Mouse (Mus musculus) embryonic facial prominence, embryonic 13.5 days (tissue): ENCODE results near the gene Ccl4. TPM values are rescaled to one million over a fixed set of nuclear protein-coding genes. Genes with fewer than 3 reads are reported as not detected.

Source experiments
- ATAC-seq: fragments of 200-750 bp; cut with Nextera tagmentation; 2 replicates; pipeline ENCODE4 v1.8.0; 2017; ENCODE audit warnings: low read depth; ENCODE audit not compliant: insufficient number of reproducible peaks, insufficient read depth, low FRiP score, low TSS enrichment
- H3K27ac ChIP-seq: fragments of 300-500 bp; sonication (generic); 2 replicates; pipeline ENCODE4 v1.5.1; 2015; ENCODE audit warnings: moderate library complexity, mild to moderate bottlenecking, inconsistent platforms
- H3K27me3 ChIP-seq: fragments of 300-500 bp; sonication (generic); 2 replicates; pipeline ENCODE4 v1.6.1; 2015; ENCODE audit warnings: mild to moderate bottlenecking, inconsistent platforms
- H3K36me3 ChIP-seq: fragments of 300-500 bp; sonication (generic); 2 replicates; pipeline ENCODE4 v1.6.1; 2015; ENCODE audit warnings: mild to moderate bottlenecking, inconsistent platforms
- H3K4me1 ChIP-seq: fragments of 300-500 bp; sonication (generic); 2 replicates; pipeline ENCODE4 v1.6.1; 2015; ENCODE audit warnings: inconsistent platforms
- H3K4me2 ChIP-seq: fragments of 300-500 bp; sonication (generic); 2 replicates; pipeline ENCODE4 v1.6.1; 2015; ENCODE audit warnings: moderate library complexity, mild to moderate bottlenecking, inconsistent platforms
- H3K4me3 ChIP-seq: fragments of 300-500 bp; sonication (generic); 2 replicates; pipeline ENCODE4 v1.5.1; 2015; ENCODE audit warnings: mild to moderate bottlenecking, inconsistent platforms
- H3K9ac ChIP-seq: fragments of 300-500 bp; sonication (generic); 2 replicates; pipeline ENCODE4 v1.6.1; 2015; ENCODE audit warnings: mild to moderate bottlenecking, inconsistent platforms
- H3K9me3 ChIP-seq: fragments of 300-500 bp; sonication (generic); 2 replicates; pipeline ENCODE4 v1.6.1; 2016; ENCODE audit warnings: inconsistent platforms
- WGBS: fragments of 180-500 bp; shearing (Covaris S2); methylation state at CpG from one replicate; pipeline ENCODE4 v1.1.7; 2015; ENCODE audit warnings: mixed read lengths; 5-methylcytosine and 5-hydroxymethylcytosine counted together
- polyA plus RNA-seq: library from polyadenylated mRNA; unstranded; fragments of >200 nt; fragmentation: Nextera tagmentation; extraction: Ambion mirVana; gene quantifications from 2 replicates; pipeline ENCODE4 v1.2.1, GENCODE M21; 2015

Ccl4 gene
- polyA plus RNA-seq, 1 experiment from 2014 or later: 0.45 TPM

DNA sequence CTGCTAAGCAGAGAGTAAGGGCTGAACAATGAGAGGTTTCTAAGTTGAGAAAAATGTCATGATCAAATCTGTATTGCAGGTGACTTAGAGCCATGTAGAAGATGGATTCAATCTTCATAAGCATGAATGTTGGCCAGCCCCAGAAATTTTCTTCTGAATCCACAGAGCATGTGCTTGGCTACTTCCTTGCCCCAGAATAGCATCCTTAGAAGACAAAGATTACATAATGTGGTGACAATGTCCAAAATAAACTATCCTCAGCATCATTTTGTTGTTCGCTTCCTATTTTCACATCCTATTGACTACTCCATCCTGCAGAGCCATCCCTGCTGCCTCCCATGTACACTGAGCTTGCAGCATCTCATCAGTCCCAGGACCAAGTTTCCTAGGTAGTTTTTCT is 13.3 kb downstream of the Ccl4 start:
- ATAC-seq: no peak
- no peaks in the 10 kb centered on the region for H3K4me1 ChIP-seq
- no peak overlapping the region for H3K27ac ChIP-seq
- 90% methylated on average over 1 of the region's 1 CpGs for WGBS
- no peaks in the 10 kb centered on the region for H3K27me3 ChIP-seq
- H3K9me3 ChIP-seq: no peaks in the 10 kb centered on the region
- no peaks in the 10 kb centered on the region for H3K36me3 ChIP-seq
- H3K9ac ChIP-seq: no peak overlapping the region
- no peak overlapping the region for H3K4me2 ChIP-seq
- H3K4me3 ChIP-seq: no peak overlapping the region

DNA sequence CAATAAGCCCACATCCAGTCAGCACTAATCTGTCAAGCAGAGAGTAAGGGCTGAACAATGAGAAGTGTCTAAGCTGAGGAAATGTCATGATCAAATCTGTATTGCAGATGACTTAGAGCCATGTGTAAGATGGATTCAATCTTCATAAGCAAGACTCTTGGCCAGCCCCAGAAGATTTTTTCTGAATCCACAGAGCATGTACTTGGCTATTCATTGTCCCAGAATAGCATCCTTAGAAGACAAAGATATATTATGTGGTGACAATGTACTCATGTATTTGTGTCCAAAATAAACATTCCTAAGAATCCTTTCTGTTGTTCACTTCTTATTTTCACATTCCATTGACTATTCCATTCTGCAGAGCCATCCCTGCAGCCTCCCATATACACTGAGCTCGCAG is 27.5 kb downstream of the Ccl4 start:
- H3K4me2 ChIP-seq: no peak overlapping the region
- no peak overlapping the region for H3K27ac ChIP-seq
- H3K9ac ChIP-seq: no peak overlapping the region
- H3K4me1 ChIP-seq: no peaks in the 10 kb centered on the region
- no peak for ATAC-seq
- no peaks in the 10 kb centered on the region for H3K9me3 ChIP-seq
- no peaks in the 10 kb centered on the region for H3K27me3 ChIP-seq
- WGBS: 79% methylated on average over 1 of the region's 1 CpGs
- H3K36me3 ChIP-seq: no peaks in the 10 kb centered on the region
- no peak overlapping the region for H3K4me3 ChIP-seq

DNA sequence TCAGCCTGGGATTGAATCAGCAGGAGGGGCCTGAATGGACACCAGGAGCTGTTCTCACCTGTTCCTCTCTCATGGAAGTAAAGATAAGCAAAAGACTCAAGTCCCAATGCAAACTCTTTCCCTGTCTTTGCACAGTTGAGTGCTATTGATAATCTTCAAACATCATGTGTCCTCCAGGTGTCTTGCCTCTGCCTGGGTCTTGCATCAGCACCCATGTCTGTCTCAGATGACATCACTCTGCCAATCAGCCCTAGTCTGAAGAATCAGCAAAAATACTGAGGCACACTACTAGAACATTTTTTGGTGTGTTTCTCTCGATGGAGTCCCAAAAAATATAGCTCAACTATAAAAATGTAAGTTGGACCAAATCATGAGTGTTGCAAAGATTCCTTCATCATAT is 29.6 kb downstream of the Ccl4 start:
- no peak overlapping the region for H3K9ac ChIP-seq
- no peak for ATAC-seq
- H3K4me3 ChIP-seq: no peak overlapping the region
- WGBS: 57% methylated on average over 1 of the region's 1 CpGs
- no peaks in the 10 kb centered on the region for H3K4me1 ChIP-seq
- H3K9me3 ChIP-seq: no peaks in the 10 kb centered on the region
- no peaks in the 10 kb centered on the region for H3K36me3 ChIP-seq
- no peak overlapping the region for H3K27ac ChIP-seq
- H3K4me2 ChIP-seq: no peak overlapping the region
- no peaks in the 10 kb centered on the region for H3K27me3 ChIP-seq

DNA sequence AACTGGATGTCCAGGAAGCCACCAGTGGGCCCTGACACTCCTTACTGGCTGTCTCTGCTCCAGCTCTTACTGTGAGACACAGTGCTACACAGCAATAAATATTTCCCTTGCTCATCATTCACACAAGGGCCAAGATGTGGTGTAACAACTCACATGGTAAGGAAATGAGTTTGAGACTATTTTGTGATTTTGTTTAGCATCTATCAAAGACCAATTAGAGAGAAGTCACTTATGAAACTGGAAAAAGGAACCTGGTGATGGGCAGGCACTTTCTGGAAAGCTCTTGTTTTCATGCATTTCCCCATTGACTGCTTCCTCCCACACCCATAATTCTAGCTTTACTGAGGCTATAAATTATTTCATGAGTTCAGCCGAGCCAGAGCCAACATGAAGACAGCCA is 41.3 kb downstream of the Ccl4 start, which contains the start of gene Wfdc17:
Wfdc17 (plus strand) TSS at position 287 of the 400 bp plus-strand sequence.
- Histone ChIP-seq H3K9ac (no peak within 1 kb of the TSS), H3K27me3 (no peaks in the 10 kb centered on the region), H3K4me1 (no peaks in the 10 kb centered on the region), H3K9me3 (no peaks in the 10 kb centered on the region), H3K4me3 (no peak within 1 kb of the TSS), H3K36me3 (no peaks in the 10 kb centered on the region), H3K27ac (no peak within 1 kb of the TSS), H3K4me2 (no peak within 1 kb of the TSS)
- WGBS: 59% methylated on average over 1 of the region's 1 CpGs
- ATAC-seq: no peak

DNA sequence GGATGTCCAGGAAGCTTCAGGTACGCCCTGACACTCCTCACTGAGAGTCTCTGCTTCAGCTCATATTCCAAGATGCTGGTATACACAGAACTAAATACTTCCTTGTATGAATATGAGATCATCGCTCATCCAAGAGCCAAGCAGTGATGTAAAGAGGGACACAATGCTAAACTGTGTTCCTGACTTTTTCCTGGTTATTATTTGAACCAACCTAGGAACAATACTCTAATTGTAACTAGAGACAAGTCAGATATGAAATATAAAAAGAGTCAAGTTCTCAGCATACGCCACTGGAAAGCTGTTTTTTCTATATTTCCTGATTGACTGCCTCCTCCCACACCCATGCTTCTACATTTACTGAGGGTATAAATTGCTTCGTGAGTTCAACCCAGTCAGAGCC is 46.3 kb downstream of the Ccl4 start, which contains the start of gene Wfdc18:
Wfdc18 (plus strand) TSS at position 301 of the 400 bp plus-strand sequence.
- no peak within 1 kb of the TSS for H3K27ac ChIP-seq
- H3K4me2 ChIP-seq: no peak within 1 kb of the TSS
- WGBS: 68% methylated on average over 4 of the region's 4 CpGs
- ATAC-seq: no peak
- H3K36me3 ChIP-seq: no peaks in the 10 kb centered on the region
- H3K27me3 ChIP-seq: no peaks in the 10 kb centered on the region
- no peak within 1 kb of the TSS for H3K4me3 ChIP-seq
- H3K4me1 ChIP-seq: no peaks in the 10 kb centered on the region
- H3K9me3 ChIP-seq: no peaks in the 10 kb centered on the region
- H3K9ac ChIP-seq: no peak within 1 kb of the TSS

DNA sequence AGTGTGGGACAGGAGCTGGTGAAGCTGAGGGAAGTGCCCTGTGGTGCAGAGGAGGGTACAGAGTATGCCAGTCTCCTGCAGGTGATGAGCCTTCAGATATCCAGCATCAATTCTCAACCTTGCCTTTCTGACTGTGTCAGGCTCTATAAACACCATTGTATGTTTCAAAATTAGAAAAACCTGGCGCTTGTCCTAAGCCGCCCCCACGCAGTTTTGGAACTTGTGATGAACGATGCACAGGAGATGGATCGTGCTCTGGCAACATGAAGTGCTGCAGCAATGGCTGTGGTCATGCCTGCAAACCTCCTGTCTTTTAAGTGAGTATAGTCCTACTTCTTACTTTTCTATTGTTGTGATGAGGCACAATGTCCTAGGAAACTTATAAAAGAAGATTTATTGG is 47.3 kb downstream of the Ccl4 start:
- Histone ChIP-seq H3K4me3 (no peak overlapping the region), H3K4me2 (no peak overlapping the region), H3K36me3 (no peaks in the 10 kb centered on the region), H3K9me3 (no peaks in the 10 kb centered on the region), H3K27me3 (no peaks in the 10 kb centered on the region), H3K27ac (no peak overlapping the region), H3K9ac (no peak overlapping the region), H3K4me1 (no peaks in the 10 kb centered on the region)
- WGBS: 89% methylated on average over 5 of the region's 5 CpGs
- no peak for ATAC-seq

DNA sequence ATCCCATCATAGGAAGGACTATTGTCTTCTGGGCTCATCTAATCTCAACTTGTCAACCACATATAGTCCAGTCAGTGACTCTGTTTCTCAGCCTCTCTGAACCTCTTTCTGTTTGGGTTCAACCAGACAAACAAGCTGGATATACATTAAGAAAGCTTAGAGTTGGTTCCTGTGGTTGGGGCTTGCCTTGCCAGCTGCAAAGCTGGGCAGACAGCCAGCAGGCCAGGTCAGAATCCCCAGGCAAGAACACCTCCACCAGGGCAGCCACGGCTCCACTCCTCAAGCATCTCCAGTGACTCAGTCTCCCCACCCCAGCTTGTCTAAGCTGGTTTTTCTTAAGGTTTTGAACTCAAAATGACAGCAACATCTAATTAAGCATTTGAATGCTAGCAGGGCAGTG is 50.3 kb downstream of the Ccl4 start:
- Histone ChIP-seq H3K36me3 (no peaks in the 10 kb centered on the region), H3K4me2 (no peak overlapping the region), H3K27ac (no peak overlapping the region), H3K4me1 (no peaks in the 10 kb centered on the region), H3K4me3 (no peak overlapping the region), H3K9ac (no peak overlapping the region), H3K9me3 (no peaks in the 10 kb centered on the region), H3K27me3 (no peaks in the 10 kb centered on the region)
- 83% methylated on average over 1 of the region's 1 CpGs for WGBS
- ATAC-seq: no peak

DNA sequence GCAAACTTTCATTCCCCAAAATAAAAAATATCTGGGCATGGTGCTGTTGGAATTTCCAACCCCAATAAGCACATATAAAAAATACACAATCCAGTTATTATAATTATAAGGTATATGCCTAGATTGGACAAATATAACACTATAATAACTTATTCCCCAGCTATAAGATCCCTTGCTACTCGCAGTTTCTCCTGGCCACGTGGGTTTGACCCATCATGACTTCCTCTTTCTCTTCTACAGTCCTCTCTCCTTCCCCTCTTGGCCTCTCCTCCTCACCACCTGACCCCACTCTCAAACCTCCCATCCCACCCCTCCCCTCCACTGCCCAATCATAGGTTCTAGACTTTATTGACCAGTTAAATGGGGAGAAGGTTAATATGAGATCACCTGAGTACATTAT is 51.5 kb downstream of the Ccl4 start:
- 75% methylated on average over 2 of the region's 2 CpGs for WGBS
- no peak overlapping the region for H3K4me3 ChIP-seq

More for the DNA sequence above, 51.5 kb downstream of the Ccl4 start:
- no peaks in the 10 kb centered on the region for H3K27me3 ChIP-seq
- H3K27ac ChIP-seq: no peak overlapping the region
- H3K36me3 ChIP-seq: no peaks in the 10 kb centered on the region
- no peak for ATAC-seq
- no peak overlapping the region for H3K4me2 ChIP-seq
- no peaks in the 10 kb centered on the region for H3K9me3 ChIP-seq
- no peak overlapping the region for H3K9ac ChIP-seq
- no peaks in the 10 kb centered on the region for H3K4me1 ChIP-seq

Other genes with a start within 250 kb of the Ccl4 start
- gene Gas2l2, start 233.1 kb upstream of the Ccl4 start, polyA plus RNA-seq: 0.07 TPM in 1 of 2 replicates, not detected in the other
- 0.32 and 0.76 TPM in 2 replicates for gene 1700020L24Rik, start 224.9 kb upstream of the Ccl4 start, polyA plus RNA-seq
- 2.6 and 2.9 TPM in 2 replicates for gene Mmp28, start 199.5 kb upstream of the Ccl4 start, polyA plus RNA-seq
- 17.9 and 21.9 TPM in 2 replicates for gene Taf15, start 189.5 kb upstream of the Ccl4 start, polyA plus RNA-seq
- not detected in 2 replicates for gene Heatr9, start 140.4 kb upstream of the Ccl4 start, polyA plus RNA-seq
- gene Ccl5, start 132.1 kb upstream of the Ccl4 start, polyA plus RNA-seq: 0.56 TPM in 1 of 2 replicates, not detected in the other
- gene Ccl9, start 83.9 kb upstream of the Ccl4 start, polyA plus RNA-seq: 1.9 and 3.6 TPM in 2 replicates
- gene Ccl6, start 69.5 kb upstream of the Ccl4 start, polyA plus RNA-seq: 0.35 and 1.6 TPM in 2 replicates
- not detected in 2 replicates for gene Rpl9-ps1, start 17.0 kb upstream of the Ccl4 start, polyA plus RNA-seq
- gene Ccl3, start 13.2 kb upstream of the Ccl4 start, polyA plus RNA-seq: 0.38 TPM in 1 of 2 replicates, not detected in the other
- 0.58 TPM in 1 of 2 replicates, not detected in the other for gene Wfdc17, start 41.4 kb downstream of the Ccl4 start, polyA plus RNA-seq
- 1.5 TPM in 1 of 2 replicates, not detected in the other for gene Wfdc18, start 46.4 kb downstream of the Ccl4 start, polyA plus RNA-seq
- not detected in 2 replicates for gene Wfdc21, start 84.4 kb downstream of the Ccl4 start, polyA plus RNA-seq
- gene Heatr6, start 91.1 kb downstream of the Ccl4 start, polyA plus RNA-seq: 32.0 and 32.1 TPM in 2 replicates
- gene Hnf1b, start 187.5 kb downstream of the Ccl4 start, polyA plus RNA-seq: 0.12 TPM in 1 of 2 replicates, not detected in the other